Mouse (Mus musculus) heart, embryonic 10.5 days (tissue): ENCODE results near the gene Mex3d. TPM values are rescaled to one million over a fixed set of nuclear protein-coding genes. Genes with fewer than 3 reads are reported as not detected.

Experiments used
- DNase-seq: peaks from one replicate; pipeline ENCODE4 v3.0.0-alpha.2; 2017; ENCODE audit warnings: low spot score
- H3K27ac ChIP-seq: fragments of 300-500 bp; sonication (generic); 2 replicates; pipeline ENCODE4 v1.5.1; 2016; ENCODE audit warnings: mild to moderate bottlenecking
- H3K27me3 ChIP-seq: fragments of 300-500 bp; sonication (generic); 2 replicates; pipeline ENCODE4 v1.6.1; 2016; ENCODE audit warnings: mild to moderate bottlenecking; ENCODE audit not compliant: poor library complexity, insufficient read depth, severe bottlenecking
- H3K36me3 ChIP-seq: fragments of 300-500 bp; sonication (generic); 2 replicates; pipeline ENCODE4 v1.6.1; 2016; ENCODE audit warnings: mild to moderate bottlenecking, moderate library complexity
- H3K4me1 ChIP-seq: fragments of 300-500 bp; sonication (generic); 2 replicates; pipeline ENCODE4 v1.6.1; 2016; ENCODE audit warnings: mild to moderate bottlenecking
- H3K4me3 ChIP-seq: fragments of 300-500 bp; sonication (generic); 2 replicates; pipeline ENCODE4 v1.5.1; 2016; ENCODE audit warnings: mild to moderate bottlenecking, moderate library complexity
- H3K9me3 ChIP-seq: fragments of 300-500 bp; sonication (generic); 2 replicates; pipeline ENCODE4 v1.6.1; 2016; ENCODE audit warnings: mild to moderate bottlenecking, moderate library complexity
- WGBS: fragments of 180-500 bp; shearing (Covaris S2); methylation state at CpG from one replicate; pipeline ENCODE4 v1.1.7; 2016; 5-methylcytosine and 5-hydroxymethylcytosine counted together
- polyA plus RNA-seq: library from polyadenylated mRNA; unstranded; fragments of >200 nt; fragmentation: Nextera tagmentation; extraction: Ambion mirVana; gene quantifications from 2 replicates; pipeline ENCODE4 v1.2.1, GENCODE M21; 2016

Gene Mex3d
- polyA plus RNA-seq = 2.1 and 5.0 TPM in 2 replicates

- Histone ChIP-seq H3K27me3 (no peaks in the 10 kb centered on the region), H3K9me3 (no peaks in the 10 kb centered on the region), H3K4me3 (peak within 1 kb of the TSS; percentile 87), H3K36me3 (peaks cover 51% of the 10 kb centered on the region), H3K4me1 (peaks cover 50% of the 10 kb centered on the region), H3K27ac (peak within 1 kb of the TSS; percentile 94)
- peak; percentile 92 for DNase-seq
- WGBS = 5% methylated on average over 49 of the region's 61 CpGs
Observed at GRCm38 (mm10) chr10:80387522-80387959, at the start of gene Mex3d. Gene Mex3d (minus strand): TSS chr10:80387659.

- Histone ChIP-seq H3K36me3 (0 out of 2 replicates have a peak, but pooled peaks cover under 1% of the 10 kb centered on the region), H3K27ac (peak overlapping the region; percentile 98), H3K4me1 (peaks cover 27% of the 10 kb centered on the region), H3K4me3 (no peak overlapping the region), H3K9me3 (no peaks in the 10 kb centered on the region), H3K27me3 (peaks cover 8% of the 10 kb centered on the region)
- no peak for DNase-seq
- WGBS = 11% methylated on average over 9 of the region's 9 CpGs
Observed at GRCm38 (mm10) chr10:80436276-80436675, 48.8 kb upstream of the Mex3d start.

- peaks cover 5% of the 10 kb centered on the region; the same call in 1 of the 2 replicates for H3K36me3 ChIP-seq
- H3K27ac ChIP-seq = peak overlapping the region; percentile 98
- no peak overlapping the region for H3K4me3 ChIP-seq
- 47% methylated on average over 7 of the region's 7 CpGs for WGBS
- DNase-seq = no peak
- H3K27me3 ChIP-seq = peaks cover 8% of the 10 kb centered on the region
- peaks cover 33% of the 10 kb centered on the region for H3K4me1 ChIP-seq
- H3K9me3 ChIP-seq = no peaks in the 10 kb centered on the region
Observed at GRCm38 (mm10) chr10:80435764-80436163, 48.3 kb upstream of the Mex3d start.

GRCm38 (mm10) chr10:80434823-80435222, 47.4 kb upstream of the Mex3d start:
- Histone ChIP-seq H3K4me3 (peak overlapping the region; percentile 98; the same call in 1 of the 2 replicates), H3K36me3 (peaks cover 15% of the 10 kb centered on the region), H3K27ac (peak overlapping the region; percentile 98; the same call in 1 of the 2 replicates), H3K4me1 (peaks cover 36% of the 10 kb centered on the region), H3K9me3 (no peaks in the 10 kb centered on the region), H3K27me3 (peaks cover 8% of the 10 kb centered on the region; the same call in 1 of the 2 replicates)
- WGBS = 84% methylated on average over 3 of the region's 3 CpGs
- no peak for DNase-seq

GRCm38 (mm10) chr10:80434233-80434592, 46.8 kb upstream of the Mex3d start:
- Histone ChIP-seq H3K27ac (peak overlapping the region; percentile 98), H3K4me1 (peaks cover 36% of the 10 kb centered on the region), H3K27me3 (peaks cover 8% of the 10 kb centered on the region; the same call in 1 of the 2 replicates), H3K9me3 (no peaks in the 10 kb centered on the region), H3K36me3 (peaks cover 21% of the 10 kb centered on the region), H3K4me3 (peak overlapping the region; percentile 98)
- DNase-seq = no peak
- 14% methylated on average over 8 of the region's 8 CpGs for WGBS

GRCm38 (mm10) chr10:80433513-80434232, 46.2 kb upstream of the Mex3d start, which contains the start of gene Tcf3:
Gene Tcf3 (minus strand): TSS chr10:80433647.
- H3K9me3 ChIP-seq = no peaks in the 10 kb centered on the region
- peak within 1 kb of the TSS; percentile 98 for H3K4me3 ChIP-seq
- H3K4me1 ChIP-seq = peaks cover 36% of the 10 kb centered on the region
- H3K27me3 ChIP-seq = peaks cover 8% of the 10 kb centered on the region; the same call in 1 of the 2 replicates
- DNase-seq = peak; percentile 99
- peak within 1 kb of the TSS; percentile 98 for H3K27ac ChIP-seq
- H3K36me3 ChIP-seq = peaks cover 26% of the 10 kb centered on the region
- under 1% methylated on average over 57 of the region's 61 CpGs for WGBS

GRCm38 (mm10) chr10:80432936-80433512, 45.6 kb upstream of the Mex3d start:
- Histone ChIP-seq H3K27ac (peak overlapping the region; percentile 98), H3K27me3 (peaks cover 6% of the 10 kb centered on the region; the same call in 1 of the 2 replicates), H3K9me3 (no peaks in the 10 kb centered on the region), H3K4me3 (peak overlapping the region; percentile 98), H3K4me1 (peaks cover 36% of the 10 kb centered on the region), H3K36me3 (peaks cover 33% of the 10 kb centered on the region)
- no peak for DNase-seq
- under 1% methylated on average over 60 of the region's 60 CpGs for WGBS

- Histone ChIP-seq H3K36me3 (peaks cover 39% of the 10 kb centered on the region), H3K27ac (peak overlapping the region; percentile 98), H3K4me3 (peak overlapping the region; percentile 98), H3K27me3 (no peaks in the 10 kb centered on the region), H3K9me3 (no peaks in the 10 kb centered on the region), H3K4me1 (peaks cover 36% of the 10 kb centered on the region)
- DNase-seq = no peak
- 3% methylated on average over 4 of the region's 4 CpGs for WGBS
Observed at GRCm38 (mm10) chr10:80432387-80432785, 44.9 kb upstream of the Mex3d start.

GRCm38 (mm10) chr10:80431570-80432386, 44.3 kb upstream of the Mex3d start:
- Histone ChIP-seq H3K9me3 (no peaks in the 10 kb centered on the region), H3K4me3 (peak overlapping the region; percentile 98), H3K27ac (peak overlapping the region; percentile 98), H3K36me3 (peaks cover 45% of the 10 kb centered on the region), H3K27me3 (no peaks in the 10 kb centered on the region), H3K4me1 (peaks cover 36% of the 10 kb centered on the region)
- WGBS = 26% methylated on average over 15 of the region's 16 CpGs
- no peak for DNase-seq

GRCm38 (mm10) chr10:80430375-80430980, 43.0 kb upstream of the Mex3d start:
- Histone ChIP-seq H3K4me1 (peaks cover 24% of the 10 kb centered on the region), H3K9me3 (no peaks in the 10 kb centered on the region), H3K27me3 (no peaks in the 10 kb centered on the region), H3K36me3 (peaks cover 58% of the 10 kb centered on the region), H3K4me3 (no peak overlapping the region), H3K27ac (0 out of 2 replicates have a peak overlapping the region, but pooled peaks have one; percentile 10)
- DNase-seq = no peak
- WGBS = 71% methylated on average over 8 of the region's 8 CpGs

- Histone ChIP-seq H3K4me3 (no peak overlapping the region), H3K4me1 (peaks cover 23% of the 10 kb centered on the region), H3K36me3 (peaks cover 65% of the 10 kb centered on the region), H3K9me3 (no peaks in the 10 kb centered on the region), H3K27me3 (no peaks in the 10 kb centered on the region), H3K27ac (no peak overlapping the region)
- DNase-seq = no peak
- 91% methylated on average over 8 of the region's 8 CpGs for WGBS
Observed at GRCm38 (mm10) chr10:80429800-80430199, 42.3 kb upstream of the Mex3d start.

- H3K4me1 ChIP-seq = peaks cover 29% of the 10 kb centered on the region
- no peak overlapping the region for H3K27ac ChIP-seq
- no peak for DNase-seq
- 90% methylated on average over 3 of the region's 3 CpGs for WGBS
- no peaks in the 10 kb centered on the region for H3K27me3 ChIP-seq
- H3K36me3 ChIP-seq = peaks cover 99% of the 10 kb centered on the region
- H3K9me3 ChIP-seq = no peaks in the 10 kb centered on the region
- H3K4me3 ChIP-seq = no peak overlapping the region
Observed at GRCm38 (mm10) chr10:80425041-80425440, 37.6 kb upstream of the Mex3d start.
